Mouse (Mus musculus) stomach, embryonic 16.5 days (tissue): ENCODE measurements around the gene Gm10642. TPM values are rescaled to one million over a fixed set of nuclear protein-coding genes. Genes with fewer than 3 reads are reported as not detected.

Experiments
- polyA plus RNA-seq: library from polyadenylated mRNA; unstranded; fragments of >200 nt; fragmentation: Nextera tagmentation; extraction: Ambion mirVana; gene quantifications from 2 replicates; pipeline ENCODE4 v1.2.1, GENCODE M21; 2015

Gene Gm10642
- polyA plus RNA-seq, 1 experiment from 2014 or later, result 0.12 TPM

Other genes starting within 250 kb of the Gm10642 start
- 146 TPM in 2 replicates for gene Ccnb2, start 234.7 kb upstream of the Gm10642 start, polyA plus RNA-seq
- 20.2 and 20.6 TPM in 2 replicates for gene Rnf111, start 152.5 kb upstream of the Gm10642 start, polyA plus RNA-seq
- 47.1 and 49.6 TPM in 2 replicates for gene Sltm, start 113.5 kb upstream of the Gm10642 start, polyA plus RNA-seq
- 6.8 and 8.9 TPM in 2 replicates for gene Mindy2, start 923 bp downstream of the Gm10642 start, polyA plus RNA-seq
- 84.8 and 85.7 TPM in 2 replicates for gene Adam10, start 22.7 kb downstream of the Gm10642 start, polyA plus RNA-seq